In genomic region chr10:128429052-128429451, GRCm38 (mm10) we compare ENCODE assay signal across 20 mouse cellular contexts. TPM values are rescaled to one million over a fixed set of nuclear protein-coding genes. Genes with fewer than 3 reads are reported as not detected.
DNase-seq lines count a peak whose midpoint lies in the region; ATAC-seq and TF ChIP-seq lines count a peak whose summit lies in the region.
"Had no signal": no experiment of that assay in that cellular context is flagged by ENCODE, and none has a peak within 500 bp of the region (broad histone marks: within the 10 kb centered on the region; RNA-seq: fewer than 3 reads in every experiment).

No protein-coding gene starts in this region.

- H3K4me2 ChIP-seq in liver, postnatal 0 days (ENCODE audit: low read depth, low read length): no peak overlapping the region

- no peaks in the 10 kb centered on the region for H3K4me1 ChIP-seq in liver, postnatal 0 days (ENCODE audit: insufficient read depth)

- H3K36me3 ChIP-seq in liver, postnatal 0 days (replicated peaks; ENCODE audit: insufficient read depth, low read length): peaks cover 11% of the 10 kb centered on the region

- H3K9me3 ChIP-seq in liver, postnatal 0 days (ENCODE audit: low read length): no peaks in the 10 kb centered on the region
- H3K9me3 ChIP-seq: G1E had no signal

- 85% methylated on average over 5 of the region's 5 CpGs for WGBS in liver, postnatal 0 days (ENCODE audit: insufficient replicate concordance)

- no peak for TF ChIP-seq EP300 in liver, postnatal 0 days (IDR thresholded peaks at IDR 0.05; ENCODE audit: low read depth)

- peak; percentile 76 for DNase-seq in fat pad, adult 2 months (ENCODE audit: extremely low read depth, low read depth, low spot score)
- DNase-seq in gonadal fat pad, adult 2 months (ENCODE audit: low read depth): peak; percentile 70
- DNase-seq in liver, postnatal 0 days: no peak
- no peak for DNase-seq in testis, postnatal 14 days (ENCODE audit: low spot score)
- DNase-seq: adrenal gland, adult 2 months; adrenal gland, adult 8-10 months; adrenal gland, postnatal 10 days; adrenal gland, postnatal 14 days; adrenal gland, postnatal 25 days; adrenal gland, postnatal 36 days; B cell, adult 2 months; cerebellum, adult 11 months; cerebellum, adult 11-12 months; cerebellum, adult 18-20 months had no signal

- TF ChIP-seq CTCF in liver, postnatal 0 days (IDR thresholded peaks at IDR 0.05; ENCODE audit: low read depth): no peak

- ATAC-seq in liver, postnatal 0 days: no peak
- ATAC-seq: activated CD4-positive, CD25-positive, alpha-beta regulatory T cell, adult 4 months; CD4-positive, CD25-positive, alpha-beta regulatory T cell, adult 4 months; Patski had no signal

- H3K4me3 ChIP-seq in liver, postnatal 0 days (ENCODE audit: low read depth, low read length): no peak overlapping the region

- no peak overlapping the region for H3K9ac ChIP-seq in liver, postnatal 0 days (replicated peaks)

- no peaks in the 10 kb centered on the region for H3K27me3 ChIP-seq in liver, postnatal 0 days (ENCODE audit: insufficient read depth, low read length)
- H3K27me3 ChIP-seq: CH12.LX, Patski had no signal

- no peak overlapping the region for H3K27ac ChIP-seq in liver, postnatal 0 days (ENCODE audit: low read depth)

RNA-seq across cellular contexts. Expression of gene Rnf41, which starts 17.6 kb away (rescaled TPM):
- polyA plus RNA-seq in gonadal fat pad, adult 2 months (2012; rRNA removed): 35.3 and 38.9 TPM in 2 replicates
- 7.2 and 7.3 TPM in 2 replicates for polyA plus RNA-seq in liver, postnatal 0 days (2015; fragmentation: Nextera tagmentation; extraction: Ambion mirVana)

RNA-seq across cellular contexts. Expression of gene Nabp2, which starts 17.8 kb away (rescaled TPM):
- polyA plus RNA-seq in gonadal fat pad, adult 2 months (2012; rRNA removed): 29.8 and 32.6 TPM in 2 replicates
- polyA plus RNA-seq in liver, postnatal 0 days (2015; fragmentation: Nextera tagmentation; extraction: Ambion mirVana): 33.7 and 33.8 TPM in 2 replicates

RNA-seq across cellular contexts. Expression of gene Slc39a5, which starts 28.0 kb away (rescaled TPM):
- polyA plus RNA-seq in gonadal fat pad, adult 2 months (2012; rRNA removed): 0.27 and 0.38 TPM in 2 replicates
- polyA plus RNA-seq in liver, postnatal 0 days (2015; fragmentation: Nextera tagmentation; extraction: Ambion mirVana): 59.0 and 64.1 TPM in 2 replicates
- polyA plus RNA-seq: activated CD4-positive, CD25-positive, alpha-beta regulatory T cell, adult 4 months; adrenal gland, adult 2 months; C2C12; CD4-positive, CD25-positive, alpha-beta regulatory T cell, adult 4 months; G1E had no signal

RNA-seq across cellular contexts. Expression of gene Smarcc2, which starts 30.0 kb away (rescaled TPM):
- 92.5 and 115 TPM in 2 replicates for polyA plus RNA-seq in gonadal fat pad, adult 2 months (2012; rRNA removed)
- 13.4 and 14.7 TPM in 2 replicates for polyA plus RNA-seq in liver, postnatal 0 days (2015; fragmentation: Nextera tagmentation; extraction: Ambion mirVana)

RNA-seq across cellular contexts. Expression of gene Ankrd52, which starts 52.1 kb away (rescaled TPM):
- polyA plus RNA-seq in gonadal fat pad, adult 2 months (2012; rRNA removed): 27.4 and 35.1 TPM in 2 replicates
- polyA plus RNA-seq in liver, postnatal 0 days (2015; fragmentation: Nextera tagmentation; extraction: Ambion mirVana): 2.0 and 2.7 TPM in 2 replicates

Comparison
In these comparisons a context has a peak if more than half of its experiments do, and no peak if none do; other contexts are left out.
1. DNase-seq: peak in fat pad, adult 2 months (single experiment) and gonadal fat pad, adult 2 months (single experiment); none in liver, postnatal 0 days (single experiment) and testis, postnatal 14 days (single experiment).
2. RNA of gene Slc39a5, which starts 28.0 kb away (polyA plus RNA-seq): 59.0 to 64.1 TPM in liver, postnatal 0 days; 0.27 to 0.38 TPM in gonadal fat pad, adult 2 months; every median in the first group is over 10 times any median in the second.